ENCODE assay signal across 23 mouse cellular contexts in the genomic region with DNA sequence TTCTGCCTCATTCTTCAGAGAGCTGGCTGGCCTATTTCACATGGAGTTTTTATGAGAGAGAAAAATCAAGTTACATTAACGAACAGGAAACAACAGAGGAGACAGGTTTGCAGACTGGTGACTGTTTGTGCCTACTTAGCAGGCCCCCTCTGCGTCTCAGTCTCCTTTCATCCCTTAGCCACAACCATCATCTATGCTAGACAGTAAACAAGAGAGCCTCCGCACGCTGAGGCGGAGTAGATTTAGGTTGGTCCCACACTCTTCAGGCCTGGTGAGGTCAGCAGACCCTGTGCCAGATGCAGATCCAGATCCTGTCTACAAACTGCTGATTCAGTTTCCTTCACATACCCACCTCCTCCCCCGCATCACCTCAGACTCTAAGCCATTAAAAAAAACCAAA. TPM values are rescaled to one million over a fixed set of nuclear protein-coding genes. Genes with fewer than 3 reads are reported as not detected.
DNase-seq lines count a peak whose midpoint lies in the region; ATAC-seq and TF ChIP-seq lines count a peak whose summit lies in the region.
"Had no signal": no experiment of that assay in that cellular context is flagged by ENCODE, and none has a peak within 500 bp of the region (broad histone marks: within the 10 kb centered on the region; RNA-seq: fewer than 3 reads in every experiment).

No protein-coding gene starts in this region.

- H3K27ac ChIP-seq in forebrain, embryonic 11.5 days (ENCODE audit: low read depth, low read length) = no peak overlapping the region
- no peak overlapping the region for H3K27ac ChIP-seq in forebrain, embryonic 14.5 days (ENCODE audit: low read depth, low read length)
- H3K27ac ChIP-seq in liver, postnatal 0 days (ENCODE audit: low read depth) = peak overlapping the region; percentile 18; the same call in 1 of the 2 replicates
- no peak overlapping the region for H3K27ac ChIP-seq in liver, embryonic 11.5 days (ENCODE audit: low read depth, low read length)
- H3K27ac ChIP-seq in ES-Bruce4 (ENCODE audit: insufficient read depth, low read length) = 0 out of 2 replicates have a peak overlapping the region, but pooled peaks have one; percentile 21
- peak overlapping the region; percentile 42; the same call in 1 of the 2 replicates for H3K27ac ChIP-seq in limb, embryonic 11.5 days (replicated peaks; ENCODE audit: low read depth, low read length)
- no peak overlapping the region for H3K27ac ChIP-seq in kidney, embryonic 16.5 days (ENCODE audit: low read length)
- H3K27ac ChIP-seq: embryonic facial prominence, embryonic 15.5 days; forebrain, embryonic 12.5 days; hindbrain, embryonic 12.5 days; hindbrain, postnatal 0 days had no signal

- H3K4me1 ChIP-seq in forebrain, embryonic 11.5 days (replicated peaks; ENCODE audit: control insufficient read depth, insufficient read depth, low read length) = no peaks in the 10 kb centered on the region; the same call in 1 of the 2 replicates
- H3K4me1 ChIP-seq in forebrain, embryonic 14.5 days (ENCODE audit: control insufficient read depth, insufficient read depth, low read length) = no peaks in the 10 kb centered on the region
- H3K4me1 ChIP-seq in liver, postnatal 0 days (ENCODE audit: insufficient read depth) = no peaks in the 10 kb centered on the region; the same call in 1 of the 2 replicates
- no peaks in the 10 kb centered on the region; the same call in 1 of the 2 replicates for H3K4me1 ChIP-seq in liver, embryonic 11.5 days (replicated peaks; ENCODE audit: control insufficient read depth, insufficient read depth, low read length)
- H3K4me1 ChIP-seq in ES-Bruce4 (ENCODE audit: control insufficient read depth, insufficient read depth, low read length) = peaks cover 7% of the 10 kb centered on the region
- H3K4me1 ChIP-seq in limb, embryonic 11.5 days (ENCODE audit: control insufficient read depth, insufficient read depth, low read length) = no peaks in the 10 kb centered on the region; the same call in 1 of the 2 replicates
- peaks cover 9% of the 10 kb centered on the region; the same call in 1 of the 2 replicates for H3K4me1 ChIP-seq in kidney, embryonic 16.5 days (ENCODE audit: insufficient read depth, low read length)
- H3K4me1 ChIP-seq: embryonic facial prominence, embryonic 15.5 days; forebrain, embryonic 12.5 days; hindbrain, embryonic 12.5 days had no signal

- 85% methylated on average over 6 of the region's 6 CpGs for WGBS in forebrain, embryonic 11.5 days
- 77% methylated on average over 6 of the region's 6 CpGs for WGBS in forebrain, embryonic 14.5 days
- WGBS in liver, postnatal 0 days (ENCODE audit: insufficient replicate concordance) = 74% methylated on average over 6 of the region's 6 CpGs
- 75% methylated on average over 6 of the region's 6 CpGs for WGBS in liver, embryonic 11.5 days
- WGBS in limb, embryonic 11.5 days = 64% methylated on average over 6 of the region's 6 CpGs
- 76% methylated on average over 6 of the region's 6 CpGs for whole genome bisulfite sequencing in kidney, embryonic 16.5 days

- no peak for TF ChIP-seq POLR2A in ES-Bruce4 (IDR thresholded peaks at IDR 0.05; ENCODE audit: insufficient read depth, low read length)

- H3K9me3 ChIP-seq in forebrain, embryonic 11.5 days (ENCODE audit: control insufficient read depth, low read length) = no peaks in the 10 kb centered on the region
- H3K9me3 ChIP-seq in forebrain, embryonic 14.5 days (replicated peaks; ENCODE audit: control insufficient read depth, low read length) = no peaks in the 10 kb centered on the region
- H3K9me3 ChIP-seq in liver, postnatal 0 days (ENCODE audit: low read length) = no peaks in the 10 kb centered on the region
- H3K9me3 ChIP-seq in liver, embryonic 11.5 days (ENCODE audit: control insufficient read depth, low read length) = no peaks in the 10 kb centered on the region
- H3K9me3 ChIP-seq in ES-Bruce4 (replicated peaks; ENCODE audit: control insufficient read depth, insufficient read depth, low read length, poor library complexity, severe bottlenecking) = no peaks in the 10 kb centered on the region
- no peaks in the 10 kb centered on the region for H3K9me3 ChIP-seq in limb, embryonic 11.5 days (ENCODE audit: control insufficient read depth, low read length)
- H3K9me3 ChIP-seq in kidney, embryonic 16.5 days (ENCODE audit: low read length) = no peaks in the 10 kb centered on the region
- H3K9me3 ChIP-seq: embryonic facial prominence, embryonic 15.5 days; forebrain, embryonic 12.5 days; hindbrain, embryonic 12.5 days had no signal

- H3K36me3 ChIP-seq in forebrain, embryonic 11.5 days (ENCODE audit: control insufficient read depth, insufficient read depth, low read length) = no peaks in the 10 kb centered on the region
- H3K36me3 ChIP-seq in forebrain, embryonic 14.5 days (ENCODE audit: control insufficient read depth, insufficient read depth, low read length) = no peaks in the 10 kb centered on the region
- peaks cover 5% of the 10 kb centered on the region; the same call in 1 of the 2 replicates for H3K36me3 ChIP-seq in liver, postnatal 0 days (replicated peaks; ENCODE audit: insufficient read depth, low read length)
- H3K36me3 ChIP-seq in liver, embryonic 11.5 days (ENCODE audit: control insufficient read depth, insufficient read depth, low read length) = no peaks in the 10 kb centered on the region
- 0 out of 2 replicates have a peak, but pooled peaks cover 3% of the 10 kb centered on the region for H3K36me3 ChIP-seq in ES-Bruce4 (ENCODE audit: control insufficient read depth, insufficient read depth, low read length, poor library complexity, severe bottlenecking)
- no peaks in the 10 kb centered on the region for H3K36me3 ChIP-seq in limb, embryonic 11.5 days (ENCODE audit: control insufficient read depth, insufficient read depth, low read length)
- peaks cover 5% of the 10 kb centered on the region; the same call in 1 of the 2 replicates for H3K36me3 ChIP-seq in kidney, embryonic 16.5 days (ENCODE audit: insufficient read depth, low read length)
- H3K36me3 ChIP-seq: embryonic facial prominence, embryonic 15.5 days; forebrain, embryonic 12.5 days; hindbrain, embryonic 12.5 days had no signal

- no peak overlapping the region for H3K9ac ChIP-seq in forebrain, embryonic 11.5 days (ENCODE audit: low read length)
- H3K9ac ChIP-seq in forebrain, embryonic 14.5 days (ENCODE audit: low read length) = no peak overlapping the region
- H3K9ac ChIP-seq in liver, postnatal 0 days (replicated peaks) = no peak overlapping the region
- H3K9ac ChIP-seq in liver, embryonic 11.5 days (ENCODE audit: low read depth, low read length) = no peak overlapping the region
- no peak overlapping the region for H3K9ac ChIP-seq in ES-Bruce4 (ENCODE audit: low read depth, poor library complexity, severe bottlenecking)
- no peak overlapping the region for H3K9ac ChIP-seq in limb, embryonic 11.5 days (ENCODE audit: low read length)
- no peak overlapping the region for H3K9ac ChIP-seq in kidney, embryonic 16.5 days (replicated peaks; ENCODE audit: low read length)
- H3K9ac ChIP-seq: embryonic facial prominence, embryonic 15.5 days; forebrain, embryonic 12.5 days; forebrain, postnatal 0 days; hindbrain, embryonic 12.5 days had no signal

- TF ChIP-seq CTCF in liver, postnatal 0 days (IDR thresholded peaks at IDR 0.05; ENCODE audit: low read depth) = no peak
- TF ChIP-seq CTCF in ES-Bruce4 (IDR thresholded peaks at IDR 0.05; ENCODE audit: low read depth, low read length) = no peak

- H3K4me2 ChIP-seq in forebrain, embryonic 11.5 days (ENCODE audit: low read depth, low read length, severe bottlenecking) = no peak overlapping the region
- no peak overlapping the region for H3K4me2 ChIP-seq in forebrain, embryonic 14.5 days (ENCODE audit: low read length)
- H3K4me2 ChIP-seq in liver, postnatal 0 days (ENCODE audit: low read depth, low read length) = no peak overlapping the region
- H3K4me2 ChIP-seq in liver, embryonic 11.5 days = no peak overlapping the region
- no peak overlapping the region for H3K4me2 ChIP-seq in limb, embryonic 11.5 days (ENCODE audit: low read depth, severe bottlenecking)
- no peak overlapping the region for H3K4me2 ChIP-seq in kidney, embryonic 16.5 days (replicated peaks; ENCODE audit: low read depth, low read length)
- H3K4me2 ChIP-seq: embryonic facial prominence, embryonic 15.5 days; forebrain, embryonic 12.5 days; hindbrain, embryonic 12.5 days had no signal

- H3K27me3 ChIP-seq in forebrain, embryonic 11.5 days (ENCODE audit: control insufficient read depth, insufficient read depth, low read length) = no peaks in the 10 kb centered on the region
- no peaks in the 10 kb centered on the region for H3K27me3 ChIP-seq in forebrain, embryonic 14.5 days (replicated peaks; ENCODE audit: control insufficient read depth, insufficient read depth, low read length)
- no peaks in the 10 kb centered on the region for H3K27me3 ChIP-seq in liver, postnatal 0 days (ENCODE audit: insufficient read depth, low read length)
- no peaks in the 10 kb centered on the region for H3K27me3 ChIP-seq in liver, embryonic 11.5 days (replicated peaks; ENCODE audit: control insufficient read depth, insufficient read depth, low read length)
- no peaks in the 10 kb centered on the region for H3K27me3 ChIP-seq in ES-Bruce4 (ENCODE audit: control insufficient read depth, insufficient read depth, low read length, poor library complexity, severe bottlenecking)
- H3K27me3 ChIP-seq in limb, embryonic 11.5 days (ENCODE audit: control insufficient read depth, insufficient read depth, low read length) = no peaks in the 10 kb centered on the region
- no peaks in the 10 kb centered on the region for H3K27me3 ChIP-seq in kidney, embryonic 16.5 days (ENCODE audit: insufficient read depth, low read length)
- H3K27me3 ChIP-seq: embryonic facial prominence, embryonic 15.5 days; forebrain, embryonic 12.5 days; hindbrain, embryonic 12.5 days had no signal

- peak; percentile 2 for DNase-seq in forebrain, embryonic 11.5 days (ENCODE audit: low spot score)
- no peak for DNase-seq in forebrain, embryonic 14.5 days (ENCODE audit: low spot score)
- no peak for DNase-seq in liver, postnatal 0 days
- no peak for DNase-seq in liver, embryonic 11.5 days (ENCODE audit: low spot score)
- DNase-seq in limb, embryonic 11.5 days (ENCODE audit: low spot score) = no peak
- no peak for DNase-seq in layer of hippocampus, adult 11-12 months (ENCODE audit: low spot score)
- DNase-seq: adrenal gland, adult 2 months; adrenal gland, postnatal 25 days; B cell, adult 2 months; cerebellum, adult 18-20 months; cerebellum, adult 9-11 months; embryo, embryonic 11 days; forebrain, postnatal 0 days; gastrocnemius, postnatal 25 days; heart, postnatal 10 days; heart, postnatal 4 days had no signal

- H3K4me3 ChIP-seq in forebrain, embryonic 11.5 days (ENCODE audit: low read depth, low read length) = no peak overlapping the region
- no peak overlapping the region for H3K4me3 ChIP-seq in forebrain, embryonic 14.5 days (ENCODE audit: low read depth, low read length)
- no peak overlapping the region for H3K4me3 ChIP-seq in liver, postnatal 0 days (ENCODE audit: low read depth, low read length)
- H3K4me3 ChIP-seq in liver, embryonic 11.5 days (ENCODE audit: low read depth, low read length) = no peak overlapping the region
- H3K4me3 ChIP-seq in ES-Bruce4 (ENCODE audit: low read depth, low read length) = no peak overlapping the region
- H3K4me3 ChIP-seq in limb, embryonic 11.5 days (ENCODE audit: low read depth, low read length) = no peak overlapping the region
- no peak overlapping the region for H3K4me3 ChIP-seq in kidney, embryonic 16.5 days (ENCODE audit: low read length)
- H3K4me3 ChIP-seq: embryonic facial prominence, embryonic 15.5 days; erythroblast, embryonic 14.5 days; forebrain, embryonic 12.5 days; hindbrain, embryonic 12.5 days had no signal

- no peak for TF ChIP-seq EP300 in liver, postnatal 0 days (IDR thresholded peaks at IDR 0.05; ENCODE audit: low read depth)
- no peak for TF ChIP-seq EP300 in ES-Bruce4 (IDR thresholded peaks at IDR 0.05; ENCODE audit: insufficient read depth, low read depth, low read length)

- no peak for ATAC-seq in forebrain, embryonic 11.5 days (replicated peaks; ENCODE audit: low FRiP score)
- ATAC-seq in forebrain, embryonic 14.5 days = no peak
- no peak for ATAC-seq in liver, postnatal 0 days
- ATAC-seq in liver, embryonic 11.5 days (replicated peaks; ENCODE audit: low FRiP score) = no peak
- no peak for ATAC-seq in limb, embryonic 11.5 days (ENCODE audit: insufficient number of reproducible peaks, low FRiP score, low TSS enrichment, low read depth)
- no peak for ATAC-seq in kidney, embryonic 16.5 days (ENCODE audit: low FRiP score, low TSS enrichment)
- ATAC-seq: forebrain, postnatal 0 days; hindbrain, postnatal 0 days had no signal

RNA-seq across cellular contexts. Expression of gene Slc25a13, which starts 28.0 kb away (rescaled TPM):
- polyA plus RNA-seq in forebrain, embryonic 11.5 days (2014; fragmentation: Nextera tagmentation; extraction: Ambion mirVana) = 40.8 and 41.1 TPM in 2 replicates
- 11.1 and 11.8 TPM in 2 replicates for polyA plus RNA-seq in forebrain, embryonic 14.5 days (2014; fragmentation: Nextera tagmentation; extraction: Ambion mirVana)
- polyA plus RNA-seq in liver, postnatal 0 days (2015; fragmentation: Nextera tagmentation; extraction: Ambion mirVana) = 160 and 167 TPM in 2 replicates
- polyA plus RNA-seq in liver, embryonic 11.5 days (2014; fragmentation: Nextera tagmentation; extraction: Ambion mirVana) = 55.4 and 61.3 TPM in 2 replicates
- polyA plus RNA-seq in ES-Bruce4 (2011; ENCODE audit: insufficient read depth, insufficient read length, low read depth, missing spikeins) = 89.0 and 89.8 TPM in 2 replicates
- 50.1 and 51.2 TPM in 2 replicates for polyA plus RNA-seq in limb, embryonic 11.5 days (2014; fragmentation: Nextera tagmentation; extraction: Ambion mirVana)
- 48.4 and 48.8 TPM in 2 replicates for polyA plus RNA-seq in kidney, embryonic 16.5 days (2015; fragmentation: Nextera tagmentation; extraction: Ambion mirVana)

Comparison
In these comparisons a context has a peak if more than half of its experiments do, and no peak if none do; other contexts are left out.
1. H3K27ac ChIP-seq: peak in liver, postnatal 0 days (single experiment), ES-Bruce4 (single experiment) and limb, embryonic 11.5 days (single experiment); none in forebrain, embryonic 11.5 days (single experiment), forebrain, embryonic 14.5 days (single experiment), liver, embryonic 11.5 days (single experiment) and kidney, embryonic 16.5 days (single experiment).